Mouse (Mus musculus) splenic B cell, adult 2 months (primary cell): Measurements from ENCODE around the gene Olfr934.

Experiments used
- DNase-seq: peaks from one replicate; pipeline ENCODE4 v3.0.0-alpha.2; 2011; ENCODE audit warnings: low read depth, low spot score
- H3K27me3 ChIP-seq: 2 replicates; pipeline ENCODE4 v1.6.1; 2012; ENCODE audit warnings: mild to moderate bottlenecking, low read length, moderate library complexity, mixed read lengths; ENCODE audit not compliant: control insufficient read depth, poor library complexity, insufficient read depth, severe bottlenecking
- H3K36me3 ChIP-seq: 2 replicates; pipeline ENCODE4 v1.6.1; 2012; ENCODE audit warnings: mild to moderate bottlenecking, low read length, moderate library complexity, mixed read lengths; ENCODE audit not compliant: control insufficient read depth, poor library complexity, insufficient read depth, severe bottlenecking

Gene Olfr934

DNA sequence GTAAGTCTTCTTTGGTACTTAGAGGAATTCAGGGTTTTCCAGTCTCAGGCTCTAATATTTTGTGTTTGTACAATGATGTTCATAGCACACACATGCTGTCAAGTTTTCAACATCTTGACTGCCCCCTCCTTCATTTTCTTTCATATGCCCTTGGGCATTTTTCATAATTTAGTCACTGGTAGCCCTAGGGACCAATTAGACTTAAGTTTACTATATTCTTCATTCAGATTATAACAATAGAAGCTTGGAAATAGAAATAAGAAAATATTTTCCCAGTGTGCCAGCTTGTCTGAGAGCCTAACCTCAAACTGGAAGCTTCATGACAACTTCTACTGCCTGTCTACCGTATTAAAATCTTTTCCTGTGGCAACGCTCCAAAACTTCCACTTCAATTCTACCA, at the start of gene Olfr934:
Gene Olfr934, minus strand, starts transcription at position 101 of the 400 bp plus-strand sequence.
- Histone ChIP-seq H3K36me3 (no peaks in the 10 kb centered on the region), H3K27me3 (no peaks in the 10 kb centered on the region)
- no peak for DNase-seq

- no peak for DNase-seq
- Histone ChIP-seq H3K36me3 (no peaks in the 10 kb centered on the region), H3K27me3 (no peaks in the 10 kb centered on the region)
These were observed 35.2 kb upstream of the Olfr934 start, which contains the start of gene Olfr146 for GRCm38 (mm10) chr9:39023277-39023676. Gene Olfr146 (minus strand): TSS chr9:39023377.

- Histone ChIP-seq H3K36me3 (no peaks in the 10 kb centered on the region), H3K27me3 (no peaks in the 10 kb centered on the region)
- DNase-seq = no peak
These were observed 11.5 kb upstream of the Olfr934 start, which contains the start of gene Olfr935 for GRCm38 (mm10) chr9:38999583-38999982. Gene Olfr935 (minus strand): TSS chr9:38999683.

DNA sequence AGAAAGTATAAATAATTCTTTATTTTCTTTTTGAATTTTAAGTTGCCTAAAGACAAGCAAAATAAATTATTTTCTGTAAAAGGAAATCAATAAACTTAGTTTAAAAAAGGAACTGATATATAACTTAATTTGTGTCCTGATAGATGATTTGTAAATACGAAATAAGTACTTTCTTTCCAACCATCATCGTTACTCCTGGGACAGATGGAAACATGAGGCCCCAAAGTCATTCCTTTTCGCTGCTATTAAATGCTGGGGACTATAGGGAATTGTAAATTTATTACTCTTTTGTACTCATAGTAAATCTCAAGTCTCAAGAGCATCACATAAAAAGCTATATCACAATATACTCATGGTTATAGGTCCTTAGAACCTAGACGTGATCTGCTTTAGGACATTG, 16.1 kb downstream of the Olfr934 start, which contains the start of gene Olfr933:
Gene Olfr933, plus strand, starts transcription at position 301 of the 400 bp plus-strand sequence.
- DNase-seq = no peak
- Histone ChIP-seq H3K36me3 (no peaks in the 10 kb centered on the region), H3K27me3 (no peaks in the 10 kb centered on the region)

GRCm38 (mm10) chr9:38954124-38954416, 34.0 kb downstream of the Olfr934 start:
- no peaks in the 10 kb centered on the region for H3K27me3 ChIP-seq
- no peak for DNase-seq
- H3K36me3 ChIP-seq = no peaks in the 10 kb centered on the region

DNA sequence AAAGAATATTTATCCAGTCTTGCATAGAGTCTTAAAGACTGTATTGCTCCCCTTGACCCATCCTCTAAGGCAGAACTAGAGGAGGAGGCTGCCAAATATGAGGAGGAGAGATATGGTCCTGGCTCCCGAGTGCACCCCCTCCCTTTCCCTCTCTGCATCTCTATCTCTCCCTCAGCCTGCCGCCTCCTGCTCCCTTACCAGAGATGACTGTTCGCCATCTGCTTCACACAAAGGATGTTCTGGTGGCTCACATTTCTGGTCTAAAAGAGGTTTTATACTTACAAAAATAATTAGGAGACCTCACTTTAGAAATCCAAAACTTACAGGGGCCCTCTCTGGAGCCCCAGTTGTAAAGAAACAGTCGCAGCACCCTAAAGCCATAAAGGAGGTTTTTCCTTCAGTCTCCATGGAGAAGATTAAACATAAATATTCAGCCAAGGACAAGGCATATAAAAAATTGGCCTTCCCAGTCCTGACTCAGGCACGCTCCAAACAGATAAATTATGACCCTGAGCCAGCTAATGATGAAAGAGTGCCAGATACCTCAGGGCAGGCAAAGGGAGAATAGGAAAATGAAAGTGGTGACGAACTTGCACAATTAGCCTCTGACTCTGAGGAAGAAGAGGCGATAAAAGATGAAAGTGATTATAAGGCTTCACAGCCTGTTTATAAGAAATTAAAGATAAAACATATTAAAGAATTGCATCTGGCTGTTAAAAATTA, 34.6 kb downstream of the Olfr934 start:
- H3K27me3 ChIP-seq = no peaks in the 10 kb centered on the region
- H3K36me3 ChIP-seq = no peaks in the 10 kb centered on the region
- no peak for DNase-seq
